Mouse (Mus musculus) heart, postnatal 4 days (tissue): ENCODE measurements around the gene Tuba3b. TPM values are rescaled to one million over a fixed set of nuclear protein-coding genes. Genes with fewer than 3 reads are reported as not detected.

ENCODE experiments used
- DNase-seq: peaks from one replicate; pipeline ENCODE4 v3.0.0; 2021
- total RNA-seq, 2 experiments: library from RNA; stranded (reverse); gene quantifications; 2 replicates each; pipeline ENCODE4 v1.2.3; 2021

The Tuba3b gene
- total RNA-seq, 2 experiments from 2014 or later, result 0.50 to 0.59 TPM

DNA sequence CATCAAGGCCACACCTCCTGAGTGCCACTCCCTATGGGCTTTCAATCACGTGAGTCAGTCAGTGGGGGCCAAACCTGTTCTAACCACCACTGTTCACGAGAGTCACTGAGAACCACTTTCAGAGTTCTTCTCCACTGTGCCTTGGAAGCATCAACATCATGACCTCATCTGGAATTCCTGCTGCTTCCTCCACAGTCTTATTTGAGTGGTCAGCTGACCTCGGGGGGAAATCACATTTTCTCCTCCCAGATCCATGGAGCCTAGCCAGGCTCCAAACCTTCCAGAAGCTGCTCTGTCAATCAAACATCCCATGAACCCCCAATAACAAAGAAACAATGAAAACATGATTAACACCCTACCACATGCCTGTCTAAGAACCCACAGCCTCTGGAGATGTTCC is 52.1 kb downstream of the Tuba3b start:
- DNase-seq, result peak; percentile 29

DNA sequence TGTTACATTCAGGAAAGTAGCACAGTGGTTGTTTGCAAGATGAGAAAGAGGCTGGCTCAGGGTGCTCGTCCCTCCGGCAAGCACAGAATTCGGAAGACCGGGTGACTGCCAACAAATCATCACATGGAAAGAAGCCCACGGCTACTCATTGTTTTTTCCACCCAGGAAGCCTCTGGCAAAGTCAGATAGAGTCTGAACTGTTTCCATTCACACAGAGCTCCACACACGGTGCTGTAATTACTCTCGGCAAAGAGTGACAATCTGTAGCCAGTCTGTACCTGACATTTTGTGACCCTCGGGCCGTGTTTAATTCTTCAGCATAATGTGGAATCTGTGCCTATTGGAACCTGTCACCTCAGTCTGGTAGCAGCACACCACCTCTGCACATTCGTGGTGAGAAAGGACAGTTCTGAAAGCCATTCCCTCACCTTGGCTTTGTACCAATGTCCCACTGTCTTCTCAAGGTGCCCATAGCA is 54.1 kb downstream of the Tuba3b start:
- no peak for DNase-seq

Other genes starting within 250 kb of the Tuba3b start
- 1 to 10 TPM; 2.8 to 3.1 TPM for gene Lmntd1, start 1.4 kb upstream of the Tuba3b start, total RNA-seq
- gene Rassf8, start 131.0 kb downstream of the Tuba3b start, total RNA-seq, result 10 to 100 TPM; 93.1 to 97.9 TPM
- 10 to 100 TPM; 10.5 to 12.7 TPM for gene Bhlhe41, start 249.8 kb downstream of the Tuba3b start, total RNA-seq